Mouse (Mus musculus) intestine, embryonic 14.5 days (tissue): ENCODE data around the gene Ncbp1. TPM values are rescaled to one million over a fixed set of nuclear protein-coding genes. Genes with fewer than 3 reads are reported as not detected.

Experiments used
- ATAC-seq: fragments of 200-750 bp; cut with Nextera tagmentation; replicated peaks from 2 replicates; pipeline ENCODE4 v1.8.0; 2017; ENCODE audit warnings: low read depth, moderate number of reproducible peaks, moderate TSS enrichment, moderate library complexity; ENCODE audit not compliant: low FRiP score, low TSS enrichment
- DNase-seq: peaks from one replicate; pipeline ENCODE4 v3.0.0-alpha.2; 2018; ENCODE audit warnings: low spot score
- H3K27ac ChIP-seq: fragments of 300-500 bp; sonication (generic); 2 replicates; pipeline ENCODE4 v1.5.1; 2014; ENCODE audit warnings: low read depth, mild to moderate bottlenecking, control low read depth
- H3K27me3 ChIP-seq: fragments of 300-500 bp; sonication (generic); replicated peaks from 2 replicates; pipeline ENCODE4 v1.6.1; 2014; ENCODE audit warnings: low read length, control low read depth; ENCODE audit not compliant: control insufficient read depth, insufficient read depth
- H3K36me3 ChIP-seq: fragments of 300-500 bp; sonication (generic); 2 replicates; pipeline ENCODE4 v1.6.1; 2014; ENCODE audit warnings: low read length, control low read depth; ENCODE audit not compliant: control insufficient read depth, insufficient read depth
- H3K4me1 ChIP-seq: fragments of 300-500 bp; sonication (generic); replicated peaks from 2 replicates; pipeline ENCODE4 v1.6.1; 2014; ENCODE audit warnings: low read length, control low read depth, mixed read lengths; ENCODE audit not compliant: control insufficient read depth, insufficient read depth
- H3K4me2 ChIP-seq: fragments of 300-500 bp; sonication (generic); 2 replicates; pipeline ENCODE4 v1.6.1; 2014; ENCODE audit warnings: low read length
- H3K4me3 ChIP-seq: fragments of 300-500 bp; sonication (generic); 2 replicates; pipeline ENCODE4 v1.5.1; 2014; ENCODE audit warnings: low read depth, low read length, control low read depth, mixed read lengths
- H3K9ac ChIP-seq: fragments of 300-500 bp; sonication (generic); 2 replicates; pipeline ENCODE4 v1.6.1; 2014; ENCODE audit warnings: mild to moderate bottlenecking, low read length
- H3K9me3 ChIP-seq: fragments of 300-500 bp; sonication (generic); 2 replicates; pipeline ENCODE4 v1.6.1; 2016; ENCODE audit warnings: low read length, control low read depth; ENCODE audit not compliant: control insufficient read depth
- WGBS: fragments of 180-500 bp; shearing (Covaris S2); extraction: QIAGEN DNeasy Blood & Tissue Kit; methylation state at CpG from one replicate; pipeline ENCODE4 v1.1.7; 2014; 5-methylcytosine and 5-hydroxymethylcytosine counted together
- polyA plus RNA-seq: library from polyadenylated mRNA; unstranded; fragments of >200 nt; fragmentation: Nextera tagmentation; extraction: Ambion mirVana; gene quantifications from 2 replicates; pipeline ENCODE4 v1.2.1, GENCODE M21; 2014

The Ncbp1 gene
- polyA plus RNA-seq, 1 experiment from 2014 or later: 77.6 TPM

DNA sequence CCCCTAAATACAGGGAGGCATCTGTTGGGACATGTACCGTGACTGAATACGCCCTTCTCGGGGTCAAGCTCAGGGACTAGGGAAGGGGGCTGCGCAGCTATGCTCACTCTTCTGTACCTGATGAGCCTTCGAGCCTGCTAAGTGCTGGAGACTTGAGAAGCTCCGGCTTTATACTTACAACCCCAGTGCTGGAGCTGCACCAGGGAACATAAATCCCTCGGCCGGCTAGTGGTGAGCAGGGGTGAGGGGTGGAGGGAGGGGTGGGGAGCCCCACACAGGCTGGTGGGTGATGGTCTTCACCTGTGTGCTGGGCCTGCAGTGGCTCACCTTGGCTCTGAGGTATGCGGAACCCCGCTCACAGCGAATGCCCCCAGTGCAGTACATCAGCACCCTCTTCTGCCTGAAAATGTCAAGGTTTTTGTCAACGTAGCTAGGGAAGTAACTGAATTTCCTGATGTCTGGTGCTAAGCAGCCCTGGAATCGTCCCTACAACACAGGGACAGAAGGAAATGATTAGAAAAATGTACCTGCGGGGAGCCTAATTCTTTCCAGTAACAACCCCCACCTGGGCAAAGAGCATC is 18.8 kb upstream of the Ncbp1 start:
- Histone ChIP-seq H3K4me2 (no peak overlapping the region), H3K9ac (no peak overlapping the region), H3K9me3 (no peaks in the 10 kb centered on the region), H3K4me3 (no peak overlapping the region), H3K4me1 (no peaks in the 10 kb centered on the region), H3K27ac (no peak overlapping the region), H3K27me3 (no peaks in the 10 kb centered on the region), H3K36me3 (peaks cover 100% of the 10 kb centered on the region)
- DNase-seq: no peak
- no peak for ATAC-seq
- WGBS: 89% methylated on average over 14 of the region's 14 CpGs

DNA sequence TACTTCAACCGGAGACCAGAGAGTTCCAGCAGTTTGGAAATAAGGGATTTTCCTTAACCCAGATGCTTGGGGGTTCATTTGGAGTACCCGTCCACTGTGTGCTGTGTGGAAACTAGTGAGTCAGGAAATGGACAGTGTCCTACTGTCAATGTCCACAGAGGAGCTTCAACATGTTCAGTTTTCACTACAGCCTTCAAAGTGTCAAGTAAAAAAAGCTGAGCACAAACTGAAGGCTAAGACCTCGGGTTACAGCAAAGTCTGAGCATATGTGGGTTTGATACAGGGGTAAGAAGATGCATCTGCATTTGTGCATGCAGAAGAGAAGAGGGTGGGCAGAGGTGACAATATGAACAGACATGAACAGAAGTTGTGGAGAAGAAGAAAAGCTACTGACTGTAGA is 17.6 kb upstream of the Ncbp1 start:
- no peak for DNase-seq
- no peak overlapping the region for H3K4me2 ChIP-seq
- H3K27ac ChIP-seq: no peak overlapping the region
- H3K36me3 ChIP-seq: peaks cover 100% of the 10 kb centered on the region
- no peak for ATAC-seq
- H3K27me3 ChIP-seq: no peaks in the 10 kb centered on the region
- H3K4me1 ChIP-seq: no peaks in the 10 kb centered on the region
- no peak overlapping the region for H3K4me3 ChIP-seq
- WGBS: 83% methylated on average over 3 of the region's 3 CpGs
- no peaks in the 10 kb centered on the region for H3K9me3 ChIP-seq
- no peak overlapping the region for H3K9ac ChIP-seq

DNA sequence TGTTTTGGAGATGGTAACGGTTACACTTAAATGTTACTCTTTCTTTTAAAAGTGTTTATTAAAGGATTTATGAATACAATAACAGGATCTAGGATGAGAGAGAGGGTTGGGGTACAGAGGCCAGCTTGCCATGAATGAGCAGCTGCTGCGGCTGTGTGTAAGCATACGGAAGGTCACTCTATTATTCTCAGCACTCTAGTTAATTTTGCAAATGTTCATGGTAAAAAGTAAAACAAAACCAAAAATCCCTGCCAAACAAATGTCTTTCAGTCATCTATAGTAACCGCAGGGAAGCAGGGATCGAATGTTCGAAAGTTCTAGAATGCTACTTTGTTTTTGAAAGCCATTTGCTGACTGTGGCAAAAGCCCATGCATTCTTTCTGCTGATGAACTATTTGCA is 15.1 kb upstream of the Ncbp1 start:
- DNase-seq (no peak), ATAC-seq (no peak)
- no peak overlapping the region for H3K27ac ChIP-seq
- H3K9ac ChIP-seq: no peak overlapping the region
- H3K27me3 ChIP-seq: no peaks in the 10 kb centered on the region
- no peaks in the 10 kb centered on the region for H3K4me1 ChIP-seq
- no peak overlapping the region for H3K4me3 ChIP-seq
- H3K9me3 ChIP-seq: no peaks in the 10 kb centered on the region
- peaks cover 90% of the 10 kb centered on the region for H3K36me3 ChIP-seq
- 85% methylated on average over 6 of the region's 6 CpGs for WGBS
- no peak overlapping the region for H3K4me2 ChIP-seq

DNA sequence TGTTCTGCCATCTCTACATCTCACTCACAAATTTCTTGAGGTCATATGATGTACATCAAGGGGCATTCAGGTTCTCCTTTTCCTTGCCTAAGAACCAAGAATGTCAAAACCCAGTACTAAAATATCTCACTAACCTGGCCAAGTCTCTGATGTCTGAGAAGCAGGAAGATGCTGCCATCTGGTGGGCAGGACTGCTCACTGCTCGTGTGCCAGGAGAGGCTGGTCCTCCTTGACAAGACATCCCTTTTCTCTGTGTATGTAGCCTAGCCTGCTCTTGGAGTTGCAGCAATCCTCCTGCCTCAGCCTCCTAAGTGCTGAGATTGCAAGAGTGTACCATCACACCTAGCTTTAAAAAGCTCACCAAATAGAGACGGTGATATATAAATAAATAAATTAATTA is 11.9 kb upstream of the Ncbp1 start:
- no peak overlapping the region for H3K4me2 ChIP-seq
- no peaks in the 10 kb centered on the region for H3K9me3 ChIP-seq
- peaks cover 89% of the 10 kb centered on the region for H3K36me3 ChIP-seq
- WGBS: 43% methylated on average over 2 of the region's 2 CpGs
- H3K9ac ChIP-seq: no peak overlapping the region
- DNase-seq (peak; percentile 82), ATAC-seq (peak; percentile 36; the same call in 1 of the 2 replicates)
- H3K4me3 ChIP-seq: no peak overlapping the region
- no peaks in the 10 kb centered on the region for H3K4me1 ChIP-seq
- no peaks in the 10 kb centered on the region for H3K27me3 ChIP-seq
- H3K27ac ChIP-seq: no peak overlapping the region

DNA sequence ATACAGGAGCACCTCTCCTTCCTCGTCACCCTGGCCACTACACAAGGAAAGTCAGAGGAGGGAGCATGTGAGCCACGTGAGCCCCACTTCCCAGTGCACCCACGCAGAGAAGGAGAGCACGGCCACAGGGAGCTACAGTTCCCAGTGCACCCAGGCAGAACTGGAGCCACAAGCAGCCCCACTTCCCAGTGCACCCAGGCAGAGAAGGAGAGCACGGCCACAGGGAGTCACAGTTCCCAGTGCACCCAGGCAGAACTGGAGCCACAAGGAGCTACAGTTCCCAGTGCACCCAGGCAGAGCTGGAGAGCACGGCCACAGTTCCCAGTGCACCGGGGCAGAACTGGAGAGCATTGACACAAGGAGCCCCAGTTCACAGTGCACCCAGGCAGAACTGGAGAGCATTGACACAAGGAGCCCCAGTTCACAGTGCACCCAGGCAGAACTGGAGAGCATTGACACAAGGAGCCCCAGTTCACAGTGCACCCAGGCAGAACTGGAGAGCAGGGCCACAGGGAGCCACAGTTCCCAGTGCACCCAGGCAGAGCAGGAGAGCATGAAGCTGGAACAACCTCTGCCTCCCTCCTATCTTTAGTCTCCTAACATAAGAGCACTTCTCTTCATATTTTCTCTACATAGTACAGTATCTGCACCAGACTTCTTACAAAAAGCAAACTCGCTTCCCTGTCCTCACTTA is 9.0 kb upstream of the Ncbp1 start:
- 87% methylated on average over 8 of the region's 8 CpGs for WGBS
- Histone ChIP-seq H3K27ac (no peak overlapping the region), H3K36me3 (peaks cover 89% of the 10 kb centered on the region), H3K9me3 (no peaks in the 10 kb centered on the region), H3K4me2 (no peak overlapping the region), H3K4me1 (no peaks in the 10 kb centered on the region), H3K9ac (no peak overlapping the region), H3K27me3 (no peaks in the 10 kb centered on the region), H3K4me3 (no peak overlapping the region)
- ATAC-seq: no peak
- DNase-seq: no peak

DNA sequence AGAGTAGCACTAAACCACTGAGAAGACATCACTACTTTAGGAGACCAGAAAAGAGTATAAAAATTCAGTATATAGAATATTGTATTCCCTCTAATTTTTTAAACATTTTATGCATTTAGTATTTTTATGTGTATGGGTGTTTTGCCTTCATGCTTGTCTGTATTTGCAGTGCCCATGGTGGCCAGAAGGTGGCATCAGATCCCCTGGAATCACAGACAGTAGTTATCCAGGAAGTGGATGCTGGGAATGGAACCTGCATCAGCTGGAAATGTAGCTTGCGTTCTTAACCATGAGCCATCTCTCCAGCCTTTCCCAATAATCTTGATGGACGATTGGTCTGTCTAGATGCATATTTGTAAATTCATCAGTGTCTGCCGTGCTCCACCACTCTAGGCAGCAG is 8.2 kb upstream of the Ncbp1 start:
- H3K27ac ChIP-seq: no peak overlapping the region
- DNase-seq: peak; percentile 77
- 82% methylated on average over 3 of the region's 3 CpGs for WGBS
- no peaks in the 10 kb centered on the region for H3K9me3 ChIP-seq
- H3K27me3 ChIP-seq: no peaks in the 10 kb centered on the region
- H3K4me1 ChIP-seq: no peaks in the 10 kb centered on the region
- no peak overlapping the region for H3K4me3 ChIP-seq
- ATAC-seq: no peak
- peaks cover 89% of the 10 kb centered on the region for H3K36me3 ChIP-seq
- H3K4me2 ChIP-seq: no peak overlapping the region
- H3K9ac ChIP-seq: no peak overlapping the region

DNA sequence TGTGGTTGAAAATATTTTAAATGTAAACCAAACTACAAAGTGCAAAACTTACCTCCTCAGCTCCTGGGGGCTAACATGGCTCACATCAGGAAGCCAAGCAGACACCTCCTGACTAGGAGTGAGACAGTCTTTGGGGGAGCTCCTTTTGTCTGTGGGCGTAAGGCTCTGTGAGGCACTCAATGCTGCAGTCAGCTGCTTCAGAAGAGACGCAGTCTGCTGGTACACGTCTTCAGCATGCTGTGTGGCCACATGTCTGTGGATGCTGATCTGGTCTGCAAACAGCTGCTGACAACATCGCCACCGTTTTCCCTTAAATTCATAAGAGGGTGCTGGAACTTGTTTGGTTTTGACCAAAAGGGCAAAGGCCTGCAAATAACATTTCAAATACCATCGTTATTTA is 6.6 kb upstream of the Ncbp1 start:
- ATAC-seq (no peak), DNase-seq (no peak)
- Histone ChIP-seq H3K4me2 (no peak overlapping the region), H3K4me3 (no peak overlapping the region), H3K9me3 (no peaks in the 10 kb centered on the region), H3K9ac (no peak overlapping the region), H3K27ac (no peak overlapping the region), H3K27me3 (no peaks in the 10 kb centered on the region), H3K36me3 (peaks cover 84% of the 10 kb centered on the region), H3K4me1 (peaks cover 3% of the 10 kb centered on the region)
- 87% methylated on average over 6 of the region's 6 CpGs for WGBS

DNA sequence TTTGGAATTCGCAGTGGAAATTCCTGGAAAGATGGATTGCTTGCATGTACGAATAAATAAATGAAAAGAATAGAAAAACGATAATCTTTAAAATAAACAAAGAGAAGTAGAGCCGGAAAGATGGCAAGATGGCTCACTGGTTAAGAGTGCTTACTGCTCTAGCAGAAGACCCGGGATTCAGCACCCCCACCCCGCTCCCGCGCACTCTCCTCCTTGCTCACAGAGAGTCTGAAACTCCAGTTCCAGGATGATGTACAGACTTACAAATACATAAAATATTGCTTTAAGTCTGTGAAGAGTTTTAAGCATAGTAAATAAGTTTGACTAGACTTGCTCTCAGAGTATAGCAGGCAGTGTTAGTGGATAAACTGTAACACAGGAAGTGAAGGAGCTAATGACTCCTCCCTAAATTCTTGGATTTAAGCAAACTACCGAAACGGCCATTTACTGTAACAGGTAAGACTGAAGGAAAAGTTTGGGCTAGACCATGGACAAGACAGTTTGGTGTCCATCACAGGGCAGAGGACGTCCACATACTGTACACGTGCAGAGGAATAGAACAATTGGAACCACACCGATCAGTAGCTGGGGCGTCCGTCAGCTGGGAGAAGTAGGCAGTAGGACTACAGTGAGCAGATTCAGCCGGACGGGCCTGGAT is 655 bp upstream of the Ncbp1 start:
- WGBS: 4% methylated on average over 17 of the region's 17 CpGs
- H3K27me3 ChIP-seq: no peaks in the 10 kb centered on the region
- peak; percentile 78 for ATAC-seq
- peak overlapping the region; percentile 96 for H3K4me3 ChIP-seq
- DNase-seq: peak; percentile 65
- H3K4me2 ChIP-seq: peak overlapping the region; percentile 83
- H3K9me3 ChIP-seq: no peaks in the 10 kb centered on the region
- peaks cover 32% of the 10 kb centered on the region for H3K36me3 ChIP-seq
- H3K9ac ChIP-seq: peak overlapping the region; percentile 93
- peak overlapping the region; percentile 99 for H3K27ac ChIP-seq
- H3K4me1 ChIP-seq: peaks cover 22% of the 10 kb centered on the region
